Mouse (Mus musculus): ENCODE results near the gene Micall2. TPM values are rescaled to one million over a fixed set of nuclear protein-coding genes. Genes with fewer than 3 reads are reported as not detected.

The Micall2 gene
- polyA plus RNA-seq, 1 experiment from 2014 or later: 3.8 TPM

DNA sequence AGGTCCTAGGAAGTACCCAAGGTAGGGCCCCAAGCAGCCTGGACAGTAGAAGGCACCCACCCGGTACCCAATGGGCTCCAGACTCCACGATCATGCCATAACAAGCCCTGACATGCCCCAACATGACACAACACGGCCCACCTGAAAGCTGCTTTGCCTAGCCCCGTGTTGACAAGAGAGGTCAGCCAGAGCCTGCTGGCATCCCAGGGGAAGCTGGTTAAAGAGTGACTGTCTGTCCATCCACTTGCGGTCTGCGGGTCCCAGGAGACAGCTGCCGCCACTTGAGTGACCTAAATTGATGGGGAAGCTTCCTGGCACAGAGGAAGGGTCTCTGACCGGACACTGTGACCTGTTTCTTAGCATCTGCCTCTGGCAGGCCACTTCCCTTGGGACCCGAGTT lies 13.0 kb downstream of the Micall2 start:
- H3K27me3 ChIP-seq (ENCODE audit: control insufficient read depth, insufficient read depth, low read length): no peaks in the 10 kb centered on the region
- H3K27ac ChIP-seq (ENCODE audit: low read depth, low read length): no peak overlapping the region
- ATAC-seq (replicated peaks; ENCODE audit: insufficient number of reproducible peaks, low FRiP score, low TSS enrichment): no peak
- H3K9ac ChIP-seq (ENCODE audit: low read depth, low read length): no peak overlapping the region
- WGBS (ENCODE audit: insufficient replicate concordance): 61% methylated on average over 9 of the region's 9 CpGs
- peaks cover 15% of the 10 kb centered on the region for H3K4me1 ChIP-seq (ENCODE audit: control insufficient read depth, insufficient read depth, low read length)
- no peaks in the 10 kb centered on the region for H3K9me3 ChIP-seq (replicated peaks; ENCODE audit: control insufficient read depth, low read length)
- H3K4me3 ChIP-seq (ENCODE audit: low read depth, low read length): no peak overlapping the region
- no peaks in the 10 kb centered on the region for H3K36me3 ChIP-seq (ENCODE audit: control insufficient read depth, insufficient read depth, low read length)
- H3K4me2 ChIP-seq: no peak overlapping the region

DNA sequence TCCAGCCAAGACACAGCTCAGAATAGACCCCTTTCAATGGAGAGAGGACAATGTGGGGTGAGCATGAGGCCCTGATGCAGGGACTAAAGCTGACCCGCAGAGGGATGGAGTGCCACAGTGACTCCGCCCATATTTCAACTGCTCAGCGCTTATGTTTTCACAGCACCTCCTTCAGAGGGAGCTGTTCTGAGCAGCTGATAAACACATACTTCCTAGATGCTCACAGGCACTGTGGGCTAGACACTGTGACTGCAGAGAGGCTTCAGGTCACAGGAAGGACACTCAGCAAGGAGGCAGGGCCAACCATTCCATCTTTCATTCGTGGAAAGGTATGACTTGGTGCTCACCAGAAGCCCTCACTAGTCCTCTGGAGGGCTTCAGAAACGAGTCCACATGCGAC lies 13.4 kb downstream of the Micall2 start:
- H3K4me1 ChIP-seq (ENCODE audit: control insufficient read depth, insufficient read depth, low read length): peaks cover 15% of the 10 kb centered on the region
- H3K27me3 ChIP-seq (ENCODE audit: control insufficient read depth, insufficient read depth, low read length): no peaks in the 10 kb centered on the region
- no peak overlapping the region for H3K9ac ChIP-seq (ENCODE audit: low read depth, low read length)
- H3K36me3 ChIP-seq (ENCODE audit: control insufficient read depth, insufficient read depth, low read length): no peaks in the 10 kb centered on the region
- no peak for ATAC-seq (replicated peaks; ENCODE audit: insufficient number of reproducible peaks, low FRiP score, low TSS enrichment)
- no peaks in the 10 kb centered on the region for H3K9me3 ChIP-seq (replicated peaks; ENCODE audit: control insufficient read depth, low read length)
- no peak overlapping the region for H3K4me2 ChIP-seq
- no peak overlapping the region for H3K27ac ChIP-seq (ENCODE audit: low read depth, low read length)
- no peak overlapping the region for H3K4me3 ChIP-seq (ENCODE audit: low read depth, low read length)
- 56% methylated on average over 6 of the region's 6 CpGs for WGBS (ENCODE audit: insufficient replicate concordance)

DNA sequence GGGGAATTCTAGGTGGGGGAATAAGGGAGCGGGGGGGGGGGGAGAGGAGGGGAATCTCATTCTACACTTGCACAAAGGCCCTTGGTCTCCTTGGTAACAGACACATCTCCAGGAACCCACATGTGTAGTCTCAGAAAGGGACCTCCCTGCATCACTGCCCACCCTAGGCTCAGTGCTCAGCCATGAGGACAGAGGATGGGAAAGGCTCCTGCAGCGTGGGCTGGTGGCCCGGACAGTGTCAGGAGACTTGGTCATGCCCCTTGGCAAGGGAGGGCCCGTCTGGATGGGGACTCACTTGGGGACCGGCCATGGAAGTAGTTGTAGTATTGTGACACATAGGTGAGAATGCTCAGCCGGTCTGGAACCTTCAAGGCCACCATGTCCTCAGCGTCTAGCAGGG lies 17.2 kb downstream of the Micall2 start:
- Histone ChIP-seq H3K9ac (ENCODE audit: low read depth, low read length) (no peak overlapping the region), H3K36me3 (ENCODE audit: control insufficient read depth, insufficient read depth, low read length) (no peaks in the 10 kb centered on the region), H3K27me3 (ENCODE audit: control insufficient read depth, insufficient read depth, low read length) (no peaks in the 10 kb centered on the region), H3K27ac (ENCODE audit: low read depth, low read length) (no peak overlapping the region), H3K4me2 (no peak overlapping the region), H3K4me1 (ENCODE audit: control insufficient read depth, insufficient read depth, low read length) (peaks cover 7% of the 10 kb centered on the region; the same call in 1 of the 2 replicates), H3K9me3 (replicated peaks; ENCODE audit: control insufficient read depth, low read length) (no peaks in the 10 kb centered on the region), H3K4me3 (ENCODE audit: low read depth, low read length) (no peak overlapping the region)
- 90% methylated on average over 6 of the region's 7 CpGs for WGBS (ENCODE audit: insufficient replicate concordance)
- no peak for ATAC-seq (replicated peaks; ENCODE audit: insufficient number of reproducible peaks, low FRiP score, low TSS enrichment)

DNA sequence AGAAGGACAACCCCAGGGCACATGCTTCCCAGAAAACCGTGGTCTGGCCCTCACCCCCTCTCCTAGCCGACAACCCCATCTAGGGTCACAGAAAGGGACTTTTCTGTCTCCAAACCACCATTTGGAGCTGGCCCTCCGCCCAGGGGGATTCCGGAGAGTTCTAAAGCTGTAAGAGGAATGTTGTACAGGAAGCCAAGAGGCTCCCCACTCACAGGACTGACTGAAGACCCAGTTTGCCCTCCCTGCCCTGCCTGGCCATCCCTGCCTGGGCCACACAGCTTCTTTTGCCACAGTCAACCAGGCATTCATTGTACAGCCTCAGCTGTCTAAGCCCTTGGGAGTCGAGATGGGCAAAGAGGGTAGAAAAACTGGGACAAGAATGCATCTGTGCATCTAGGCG lies 17.6 kb downstream of the Micall2 start:
- H3K27ac ChIP-seq (ENCODE audit: low read depth, low read length): no peak overlapping the region
- no peak for ATAC-seq (replicated peaks; ENCODE audit: insufficient number of reproducible peaks, low FRiP score, low TSS enrichment)
- H3K9me3 ChIP-seq (replicated peaks; ENCODE audit: control insufficient read depth, low read length): no peaks in the 10 kb centered on the region
- H3K9ac ChIP-seq (ENCODE audit: low read depth, low read length): no peak overlapping the region
- peaks cover 7% of the 10 kb centered on the region; the same call in 1 of the 2 replicates for H3K4me1 ChIP-seq (ENCODE audit: control insufficient read depth, insufficient read depth, low read length)
- no peak overlapping the region for H3K4me2 ChIP-seq
- no peaks in the 10 kb centered on the region for H3K27me3 ChIP-seq (ENCODE audit: control insufficient read depth, insufficient read depth, low read length)
- H3K4me3 ChIP-seq (ENCODE audit: low read depth, low read length): no peak overlapping the region
- WGBS (ENCODE audit: insufficient replicate concordance): 72% methylated on average over 6 of the region's 6 CpGs
- H3K36me3 ChIP-seq (ENCODE audit: control insufficient read depth, insufficient read depth, low read length): no peaks in the 10 kb centered on the region

DNA sequence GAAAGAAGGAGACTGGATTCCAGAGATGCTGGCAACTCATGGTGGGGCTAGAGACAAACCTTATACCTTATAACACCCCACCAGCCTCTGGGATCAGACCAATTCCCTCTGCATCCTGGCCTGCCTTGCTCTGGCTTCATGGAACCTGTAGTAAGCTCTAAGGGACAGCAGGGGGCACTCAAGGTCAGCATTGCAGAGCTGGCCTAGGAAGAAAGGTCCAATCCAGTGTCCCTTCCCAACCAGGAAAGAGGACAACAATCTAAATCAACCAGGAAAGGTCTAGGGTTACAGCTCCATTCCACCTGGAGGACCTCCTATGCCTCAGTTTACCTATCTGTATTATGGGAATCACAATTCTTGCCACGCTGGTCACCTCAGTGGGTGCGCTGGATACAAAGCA lies 18.4 kb downstream of the Micall2 start:
- no peak overlapping the region for H3K4me3 ChIP-seq (ENCODE audit: low read depth, low read length)
- no peak for ATAC-seq (replicated peaks; ENCODE audit: insufficient number of reproducible peaks, low FRiP score, low TSS enrichment)
- H3K4me2 ChIP-seq: no peak overlapping the region
- no peak overlapping the region for H3K27ac ChIP-seq (ENCODE audit: low read depth, low read length)
- 98% methylated on average over 2 of the region's 2 CpGs for WGBS (ENCODE audit: insufficient replicate concordance)
- no peak overlapping the region for H3K9ac ChIP-seq (ENCODE audit: low read depth, low read length)
- peaks cover 3% of the 10 kb centered on the region; the same call in 1 of the 2 replicates for H3K4me1 ChIP-seq (ENCODE audit: control insufficient read depth, insufficient read depth, low read length)
- no peaks in the 10 kb centered on the region for H3K36me3 ChIP-seq (ENCODE audit: control insufficient read depth, insufficient read depth, low read length)
- no peaks in the 10 kb centered on the region for H3K27me3 ChIP-seq (ENCODE audit: control insufficient read depth, insufficient read depth, low read length)
- no peaks in the 10 kb centered on the region for H3K9me3 ChIP-seq (replicated peaks; ENCODE audit: control insufficient read depth, low read length)

DNA sequence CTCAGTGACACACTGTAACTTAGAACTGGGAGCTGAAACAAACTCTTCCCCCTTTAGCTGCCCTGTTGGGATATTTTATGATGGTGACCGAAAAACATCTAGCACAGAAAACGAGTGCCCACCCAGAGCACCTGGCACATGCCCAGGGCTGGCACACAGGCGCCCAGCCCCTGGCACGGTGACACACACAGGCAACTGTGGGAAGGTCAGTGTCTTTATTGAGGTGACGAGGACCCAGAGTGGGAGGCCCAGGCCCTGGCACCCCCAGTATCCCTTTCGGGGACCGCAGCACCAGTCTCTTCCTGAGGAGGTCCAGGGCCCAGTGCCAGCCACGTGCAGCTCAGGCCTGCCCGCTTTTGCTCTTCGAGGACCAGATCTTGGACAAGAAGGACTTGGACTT lies 29.6 kb downstream of the Micall2 start:
- WGBS (ENCODE audit: insufficient replicate concordance): 93% methylated on average over 10 of the region's 10 CpGs
- Histone ChIP-seq H3K4me1 (ENCODE audit: control insufficient read depth, insufficient read depth, low read length) (peaks cover 6% of the 10 kb centered on the region; the same call in 1 of the 2 replicates), H3K4me2 (no peak overlapping the region), H3K4me3 (ENCODE audit: low read depth, low read length) (no peak overlapping the region), H3K9ac (ENCODE audit: low read depth, low read length) (no peak overlapping the region), H3K36me3 (ENCODE audit: control insufficient read depth, insufficient read depth, low read length) (no peaks in the 10 kb centered on the region), H3K9me3 (replicated peaks; ENCODE audit: control insufficient read depth, low read length) (no peaks in the 10 kb centered on the region), H3K27me3 (ENCODE audit: control insufficient read depth, insufficient read depth, low read length) (no peaks in the 10 kb centered on the region), H3K27ac (ENCODE audit: low read depth, low read length) (no peak overlapping the region)
- ATAC-seq (replicated peaks; ENCODE audit: insufficient number of reproducible peaks, low FRiP score, low TSS enrichment): no peak

DNA sequence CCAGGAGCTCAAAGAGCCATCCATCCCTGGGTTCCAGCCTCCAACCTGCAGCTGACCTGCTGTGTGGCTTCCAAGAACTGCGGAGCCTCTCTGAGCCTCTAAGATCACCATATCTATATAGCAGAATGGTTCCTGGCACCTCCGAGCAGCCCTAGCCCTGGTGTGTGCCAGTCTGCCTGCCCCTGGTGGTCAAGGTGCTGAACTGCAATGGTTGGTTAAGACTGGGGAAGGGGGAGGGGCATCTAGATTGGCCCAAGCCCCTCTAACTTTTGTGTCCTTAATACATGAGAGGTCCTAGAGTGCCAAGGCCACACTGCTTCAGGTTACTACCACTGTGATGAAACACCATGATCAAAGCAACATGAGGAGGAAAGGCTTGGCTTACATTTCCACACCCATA lies 33.2 kb downstream of the Micall2 start:
- ATAC-seq (replicated peaks; ENCODE audit: insufficient number of reproducible peaks, low FRiP score, low TSS enrichment): no peak

DNA sequence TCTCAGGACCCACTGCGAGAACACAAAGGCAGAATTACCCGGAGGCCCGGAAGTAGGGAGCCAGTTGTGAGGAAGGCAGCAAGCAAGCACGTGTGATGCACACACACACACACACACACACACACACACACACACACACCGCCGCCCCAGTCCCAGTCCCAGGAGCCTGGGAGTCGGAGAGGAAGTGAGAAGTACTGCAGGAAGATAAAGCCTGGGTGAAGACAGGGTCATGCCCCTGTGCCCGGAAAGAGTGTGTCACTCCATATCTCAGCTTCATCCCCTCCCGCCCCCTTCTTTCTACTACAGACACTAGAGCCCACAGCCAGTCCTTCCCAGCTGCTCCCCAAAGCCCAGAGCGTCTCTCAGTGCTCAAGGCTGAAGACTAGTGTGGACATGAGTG lies 33.9 kb downstream of the Micall2 start:
- no peaks in the 10 kb centered on the region for H3K9me3 ChIP-seq (replicated peaks; ENCODE audit: control insufficient read depth, low read length)
- peak; percentile 56 for ATAC-seq (replicated peaks; ENCODE audit: insufficient number of reproducible peaks, low FRiP score, low TSS enrichment)
- H3K27me3 ChIP-seq (ENCODE audit: control insufficient read depth, insufficient read depth, low read length): no peaks in the 10 kb centered on the region
- 19% methylated on average over 10 of the region's 10 CpGs for WGBS (ENCODE audit: insufficient replicate concordance)
- H3K36me3 ChIP-seq (ENCODE audit: control insufficient read depth, insufficient read depth, low read length): no peaks in the 10 kb centered on the region
- peaks cover 6% of the 10 kb centered on the region; the same call in 1 of the 2 replicates for H3K4me1 ChIP-seq (ENCODE audit: control insufficient read depth, insufficient read depth, low read length)
- no peak overlapping the region for H3K4me3 ChIP-seq (ENCODE audit: low read depth, low read length)
- no peak overlapping the region for H3K27ac ChIP-seq (ENCODE audit: low read depth, low read length)
- H3K9ac ChIP-seq (ENCODE audit: low read depth, low read length): no peak overlapping the region
- H3K4me2 ChIP-seq: peak overlapping the region; percentile 27

More for the DNA sequence above, 33.2 kb downstream of the Micall2 start:
- H3K4me3 ChIP-seq (ENCODE audit: low read depth, low read length): no peak overlapping the region
- no peak overlapping the region for H3K27ac ChIP-seq (ENCODE audit: low read depth, low read length)
- no peaks in the 10 kb centered on the region for H3K27me3 ChIP-seq (ENCODE audit: control insufficient read depth, insufficient read depth, low read length)
- H3K4me1 ChIP-seq (ENCODE audit: control insufficient read depth, insufficient read depth, low read length): peaks cover 6% of the 10 kb centered on the region; the same call in 1 of the 2 replicates
- no peak overlapping the region for H3K4me2 ChIP-seq
- no peaks in the 10 kb centered on the region for H3K36me3 ChIP-seq (ENCODE audit: control insufficient read depth, insufficient read depth, low read length)
- H3K9me3 ChIP-seq (replicated peaks; ENCODE audit: control insufficient read depth, low read length): no peaks in the 10 kb centered on the region
- 55% methylated on average over 2 of the region's 2 CpGs for WGBS (ENCODE audit: insufficient replicate concordance)
- no peak overlapping the region for H3K9ac ChIP-seq (ENCODE audit: low read depth, low read length)

DNA sequence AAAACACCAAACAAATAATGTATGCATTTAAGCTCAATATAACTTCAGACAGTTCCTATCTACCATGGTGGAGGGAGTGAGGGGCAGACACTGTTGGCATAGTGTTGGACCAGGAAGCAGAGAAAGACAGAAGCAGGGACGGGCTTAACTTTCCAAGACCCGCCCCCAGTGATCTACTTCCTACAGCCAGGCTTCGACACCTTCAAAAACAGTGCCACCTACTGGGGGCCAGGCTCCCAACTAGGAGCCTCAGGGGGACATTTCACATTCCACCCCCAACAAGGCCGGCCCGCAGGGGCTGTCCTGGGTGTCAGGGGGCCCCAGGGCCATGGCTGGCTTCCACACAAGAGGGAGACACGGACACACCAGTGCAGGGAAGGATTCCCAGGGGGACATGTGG lies 39.2 kb downstream of the Micall2 start:
- Histone ChIP-seq H3K9me3 (replicated peaks; ENCODE audit: control insufficient read depth, low read length) (no peaks in the 10 kb centered on the region), H3K36me3 (ENCODE audit: control insufficient read depth, insufficient read depth, low read length) (no peaks in the 10 kb centered on the region), H3K4me3 (ENCODE audit: low read depth, low read length) (no peak overlapping the region), H3K9ac (ENCODE audit: low read depth, low read length) (no peak overlapping the region), H3K27ac (ENCODE audit: low read depth, low read length) (no peak overlapping the region), H3K4me1 (ENCODE audit: control insufficient read depth, insufficient read depth, low read length) (no peaks in the 10 kb centered on the region), H3K4me2 (no peak overlapping the region), H3K27me3 (ENCODE audit: control insufficient read depth, insufficient read depth, low read length) (peaks cover 4% of the 10 kb centered on the region; the same call in 1 of the 2 replicates)
- no peak for ATAC-seq (replicated peaks; ENCODE audit: insufficient number of reproducible peaks, low FRiP score, low TSS enrichment)
- WGBS (ENCODE audit: insufficient replicate concordance): 84% methylated on average over 6 of the region's 6 CpGs

All from heart, embryonic 11.5 days (tissue).